Mouse (Mus musculus): ENCODE results near the gene Marcks. TPM values are rescaled to one million over a fixed set of nuclear protein-coding genes. Genes with fewer than 3 reads are reported as not detected.

Gene Marcks
- 10 to 100 TPM; 77.4 to 88.5 TPM for total RNA-seq (2021)
- long read RNA-seq, full-length matches to known transcripts, result 144 of 184 reads
- long read RNA-seq, partial matches to known transcripts, result 39 of 184 reads
- long read RNA-seq, other reads (novel, unspliced or antisense), result 1 of 184 reads

- peak; percentile 82 to 92 for DNase-seq (ENCODE audit: low spot score in 2 of 2)
Observed at GRCm38 (mm10) chr10:37138778-37139442, at the start of gene Marcks. Gene Marcks (minus strand): TSS chr10:37138920.

GRCm38 (mm10) chr10:37177071-37177470 is 38.4 kb upstream of the Marcks start:
- DNase-seq (ENCODE audit: low spot score in 2 of 2), result no peak

- no peak for DNase-seq (ENCODE audit: low spot score in 2 of 2)
Observed at GRCm38 (mm10) chr10:37172416-37172950, 33.8 kb upstream of the Marcks start.

- DNase-seq (ENCODE audit: low spot score in 2 of 2), result no peak
Observed at GRCm38 (mm10) chr10:37171711-37172415, 33.1 kb upstream of the Marcks start.

- no peak for DNase-seq (ENCODE audit: low spot score in 2 of 2)
Observed at GRCm38 (mm10) chr10:37170878-37171277, 32.2 kb upstream of the Marcks start.

GRCm38 (mm10) chr10:37170466-37170865 is 31.7 kb upstream of the Marcks start:
- peak; percentile 7 to 9 for DNase-seq (ENCODE audit: low spot score in 2 of 2)

GRCm38 (mm10) chr10:37167527-37167926 is 28.8 kb upstream of the Marcks start:
- no peak for DNase-seq (ENCODE audit: low spot score in 2 of 2)

- DNase-seq (ENCODE audit: low spot score in 2 of 2), result no peak
Observed at GRCm38 (mm10) chr10:37159731-37160130, 21.0 kb upstream of the Marcks start.

- DNase-seq (ENCODE audit: low spot score in 2 of 2), result peak in 1 of 2 experiments; percentile 13
Observed at GRCm38 (mm10) chr10:37157156-37157555, 18.4 kb upstream of the Marcks start.

GRCm38 (mm10) chr10:37155131-37155530 is 16.4 kb upstream of the Marcks start:
- no peak for DNase-seq (ENCODE audit: low spot score in 2 of 2)

- DNase-seq (ENCODE audit: low spot score in 2 of 2), result no peak
Observed at GRCm38 (mm10) chr10:37151539-37152271, 13.0 kb upstream of the Marcks start.

GRCm38 (mm10) chr10:37148016-37148415 is 9.3 kb upstream of the Marcks start:
- DNase-seq (ENCODE audit: low spot score in 2 of 2), result no peak

GRCm38 (mm10) chr10:37145456-37145855 is 6.7 kb upstream of the Marcks start:
- no peak for DNase-seq (ENCODE audit: low spot score in 2 of 2)

- DNase-seq (ENCODE audit: low spot score in 2 of 2), result peak in 1 of 2 experiments; percentile 8
Observed at GRCm38 (mm10) chr10:37141621-37142020, 2.9 kb upstream of the Marcks start.

- DNase-seq (ENCODE audit: low spot score in 2 of 2), result peak; percentile 74 to 83
Observed at GRCm38 (mm10) chr10:37140736-37141451, 2.2 kb upstream of the Marcks start.

- DNase-seq (ENCODE audit: low spot score in 2 of 2), result no peak
Observed at GRCm38 (mm10) chr10:37140166-37140735, 1.5 kb upstream of the Marcks start.

- peak; percentile 9 to 42 for DNase-seq (ENCODE audit: low spot score in 2 of 2)
Observed at GRCm38 (mm10) chr10:37139443-37140165, 884 bp upstream of the Marcks start.

GRCm38 (mm10) chr10:37138311-37138731 is 399 bp downstream of the Marcks start:
- peak; percentile 16 to 31 for DNase-seq (ENCODE audit: low spot score in 2 of 2)

- DNase-seq (ENCODE audit: low spot score in 2 of 2), result peak; percentile 15 to 61
Observed at GRCm38 (mm10) chr10:37137531-37138310, 999 bp downstream of the Marcks start.
